Mouse (Mus musculus): ENCODE data around the gene Hist1h4j.

Hist1h4j gene

GRCm38 (mm10) chr13:21727948-21728572 is 6.8 kb upstream of the Hist1h4j start:
- DNase-seq (ENCODE audit: low spot score) = no peak

GRCm38 (mm10) chr13:21729544-21729943 is 5.3 kb upstream of the Hist1h4j start:
- no peak for DNase-seq (ENCODE audit: low spot score)

GRCm38 (mm10) chr13:21733466-21733865 is 1.4 kb upstream of the Hist1h4j start:
- DNase-seq (ENCODE audit: low spot score) = peak; percentile 37

GRCm38 (mm10) chr13:21734010-21734905 is 606 bp upstream of the Hist1h4j start:
- peak; percentile 98 for DNase-seq (ENCODE audit: low spot score)

- DNase-seq (ENCODE audit: low spot score) = no peak
These were observed 10.1 kb downstream of the Hist1h4j start for GRCm38 (mm10) chr13:21745006-21745405.

- DNase-seq (ENCODE audit: low spot score) = peak; percentile 66
These were observed 14.7 kb downstream of the Hist1h4j start for GRCm38 (mm10) chr13:21749387-21750158.

GRCm38 (mm10) chr13:21750159-21751017 is 15.5 kb downstream of the Hist1h4j start, which contains the start of gene Hist1h4k:
Gene Hist1h4k (minus strand): TSS chr13:21750505.
- DNase-seq (ENCODE audit: low spot score) = peak; percentile 94

- no peak for DNase-seq (ENCODE audit: low spot score)
These were observed 16.6 kb downstream of the Hist1h4j start for GRCm38 (mm10) chr13:21751417-21751816.

- DNase-seq (ENCODE audit: low spot score) = no peak
These were observed 17.0 kb downstream of the Hist1h4j start for GRCm38 (mm10) chr13:21751827-21752226.

- no peak for DNase-seq (ENCODE audit: low spot score)
These were observed 17.5 kb downstream of the Hist1h4j start for GRCm38 (mm10) chr13:21752356-21752755.

- peak; percentile 57 for DNase-seq (ENCODE audit: low spot score)
These were observed 18.2 kb downstream of the Hist1h4j start for GRCm38 (mm10) chr13:21753051-21753523.

- DNase-seq (ENCODE audit: low spot score) = peak; percentile 94
These were observed 18.8 kb downstream of the Hist1h4j start, which contains the start of the genes Hist1h2ak and Hist1h2bn for GRCm38 (mm10) chr13:21753524-21754285. Gene Hist1h2ak (minus strand): TSS chr13:21753827. Gene Hist1h2bn (plus strand): TSS chr13:21754123.

GRCm38 (mm10) chr13:21754294-21755001 is 19.6 kb downstream of the Hist1h4j start:
- DNase-seq (ENCODE audit: low spot score) = peak; percentile 72

- no peak for DNase-seq (ENCODE audit: low spot score)
These were observed 20.8 kb downstream of the Hist1h4j start for GRCm38 (mm10) chr13:21755707-21756106.

- peak; percentile 90 for DNase-seq (ENCODE audit: low spot score)
These were observed 44.2 kb downstream of the Hist1h4j start for GRCm38 (mm10) chr13:21778814-21779766.

- DNase-seq (ENCODE audit: low spot score) = peak; percentile 79
These were observed 45.2 kb downstream of the Hist1h4j start, which contains the start of gene Hist1h1b for GRCm38 (mm10) chr13:21779767-21780731. Gene Hist1h1b (minus strand): TSS chr13:21780625.

- peak; percentile 16 for DNase-seq (ENCODE audit: low spot score)
These were observed 46.2 kb downstream of the Hist1h4j start for GRCm38 (mm10) chr13:21781021-21781555.
